Mouse (Mus musculus) kidney, embryonic 15.5 days (tissue): Measurements from ENCODE around the gene Xxylt1. TPM values are rescaled to one million over a fixed set of nuclear protein-coding genes. Genes with fewer than 3 reads are reported as not detected.

Source experiments
- ATAC-seq: fragments of 200-750 bp; cut with Nextera tagmentation; replicated peaks from 2 replicates; pipeline ENCODE4 v1.8.0; 2017; ENCODE audit warnings: moderate TSS enrichment; ENCODE audit not compliant: low FRiP score
- H3K27ac ChIP-seq: fragments of 300-500 bp; sonication (generic); 2 replicates; pipeline ENCODE4 v1.5.1; 2015; ENCODE audit warnings: mild to moderate bottlenecking, inconsistent platforms
- H3K27me3 ChIP-seq: fragments of 300-500 bp; sonication (generic); 2 replicates; pipeline ENCODE4 v1.6.1; 2015; ENCODE audit warnings: inconsistent platforms
- H3K36me3 ChIP-seq: fragments of 300-500 bp; sonication (generic); 2 replicates; pipeline ENCODE4 v1.6.1; 2015; ENCODE audit warnings: inconsistent platforms
- H3K4me1 ChIP-seq: fragments of 300-500 bp; sonication (generic); 2 replicates; pipeline ENCODE4 v1.6.1; 2015; ENCODE audit warnings: inconsistent platforms
- H3K4me2 ChIP-seq: fragments of 300-500 bp; sonication (generic); 2 replicates; pipeline ENCODE4 v1.6.1; 2015; ENCODE audit warnings: moderate library complexity, mild to moderate bottlenecking, inconsistent platforms
- H3K4me3 ChIP-seq: fragments of 300-500 bp; sonication (generic); replicated peaks from 2 replicates; pipeline ENCODE4 v1.5.1; 2015; ENCODE audit warnings: mild to moderate bottlenecking, inconsistent platforms
- H3K9ac ChIP-seq: fragments of 300-500 bp; sonication (generic); 2 replicates; pipeline ENCODE4 v1.6.1; 2015; ENCODE audit warnings: mild to moderate bottlenecking, inconsistent platforms
- H3K9me3 ChIP-seq: fragments of 300-500 bp; sonication (generic); replicated peaks from 2 replicates; pipeline ENCODE4 v1.6.1; 2016; ENCODE audit warnings: inconsistent platforms
- WGBS: fragments of 180-500 bp; shearing (Covaris S2); methylation state at CpG from one replicate; pipeline ENCODE4 v1.1.7; 2015; ENCODE audit warnings: mixed read lengths; 5-methylcytosine and 5-hydroxymethylcytosine counted together
- polyA plus RNA-seq: library from polyadenylated mRNA; unstranded; fragments of >200 nt; fragmentation: Nextera tagmentation; extraction: Ambion mirVana; gene quantifications from 2 replicates; pipeline ENCODE4 v1.2.1, GENCODE M21; 2015

Gene Xxylt1
- polyA plus RNA-seq, 1 experiment from 2014 or later = 19.2 TPM

DNA sequence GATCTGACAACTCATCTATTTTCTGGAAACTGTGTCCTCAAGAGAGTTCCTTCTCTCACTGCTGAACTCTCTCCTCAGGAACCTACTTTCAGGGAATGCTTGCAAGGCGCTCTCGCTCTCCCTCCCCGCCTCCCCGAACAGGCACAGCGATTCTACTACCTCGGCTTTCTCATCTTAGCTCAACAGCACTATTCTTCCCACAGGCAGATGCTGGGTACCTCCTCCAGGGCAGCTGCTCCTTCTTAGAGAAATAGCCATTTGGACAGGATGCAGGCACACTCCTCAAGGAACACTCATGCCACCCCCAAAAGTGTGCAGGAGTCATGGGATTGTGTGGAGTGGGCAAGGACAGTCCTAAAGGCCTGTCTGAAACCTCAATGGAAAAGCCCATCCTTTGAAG lies 97.5 kb downstream of the Xxylt1 start:
- 62% methylated on average over 6 of the region's 6 CpGs for WGBS
- H3K4me3 ChIP-seq = no peak overlapping the region
- no peak overlapping the region for H3K4me2 ChIP-seq
- H3K4me1 ChIP-seq = peaks cover 32% of the 10 kb centered on the region
- no peak overlapping the region for H3K9ac ChIP-seq
- no peak for ATAC-seq
- no peaks in the 10 kb centered on the region for H3K27me3 ChIP-seq
- no peaks in the 10 kb centered on the region for H3K36me3 ChIP-seq
- no peak overlapping the region for H3K27ac ChIP-seq
- H3K9me3 ChIP-seq = no peaks in the 10 kb centered on the region

DNA sequence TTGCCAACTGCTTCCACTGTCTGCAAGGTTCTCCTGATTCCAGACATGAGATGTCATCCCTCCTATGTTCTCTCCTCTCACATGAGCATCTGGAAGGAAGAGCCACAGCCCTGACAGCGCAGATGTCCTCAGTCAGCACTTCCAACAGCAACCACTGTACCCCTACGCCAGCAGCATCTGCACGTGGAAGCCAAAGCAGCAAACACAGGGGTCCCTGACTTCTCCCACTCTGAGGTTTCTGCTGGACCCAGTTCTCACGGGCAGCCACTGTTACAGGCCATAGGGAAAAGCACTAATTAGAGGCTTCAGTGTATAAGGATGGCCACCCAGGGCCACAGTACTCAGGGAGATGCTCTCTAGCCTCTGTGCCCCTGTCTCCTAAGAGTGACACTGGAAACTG lies 98.0 kb downstream of the Xxylt1 start:
- no peaks in the 10 kb centered on the region for H3K9me3 ChIP-seq

DNA sequence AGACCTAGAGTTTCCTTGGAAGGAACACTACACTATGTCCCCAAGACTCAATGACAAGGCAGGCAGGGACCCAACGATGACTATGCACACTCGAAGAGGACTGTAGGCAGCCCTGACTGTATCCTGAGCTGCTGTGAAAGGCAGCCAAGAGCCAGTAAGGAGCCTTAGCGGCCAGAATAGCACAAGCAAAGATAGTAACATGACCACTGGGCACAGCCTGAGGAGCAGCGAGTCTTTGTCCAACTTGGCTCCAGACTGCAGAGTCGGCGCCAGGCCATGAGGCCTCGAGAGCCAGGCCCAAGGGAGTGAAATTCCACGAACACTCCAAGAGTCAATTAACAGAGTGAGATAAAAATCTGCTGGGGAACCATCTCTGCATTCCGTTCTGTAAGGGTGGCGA lies 99.9 kb downstream of the Xxylt1 start:
- Histone ChIP-seq H3K4me1 (peaks cover 42% of the 10 kb centered on the region), H3K36me3 (no peaks in the 10 kb centered on the region), H3K4me2 (no peak overlapping the region), H3K27ac (no peak overlapping the region), H3K9ac (no peak overlapping the region), H3K4me3 (no peak overlapping the region), H3K9me3 (no peaks in the 10 kb centered on the region), H3K27me3 (no peaks in the 10 kb centered on the region)
- ATAC-seq = no peak
- 84% methylated on average over 10 of the region's 10 CpGs for WGBS

More for the DNA sequence above, 98.0 kb downstream of the Xxylt1 start:
- Histone ChIP-seq H3K36me3 (no peaks in the 10 kb centered on the region), H3K4me2 (no peak overlapping the region), H3K4me3 (no peak overlapping the region), H3K27me3 (no peaks in the 10 kb centered on the region), H3K27ac (no peak overlapping the region), H3K9ac (no peak overlapping the region), H3K4me1 (peaks cover 32% of the 10 kb centered on the region)
- ATAC-seq = no peak
- 52% methylated on average over 4 of the region's 4 CpGs for WGBS

DNA sequence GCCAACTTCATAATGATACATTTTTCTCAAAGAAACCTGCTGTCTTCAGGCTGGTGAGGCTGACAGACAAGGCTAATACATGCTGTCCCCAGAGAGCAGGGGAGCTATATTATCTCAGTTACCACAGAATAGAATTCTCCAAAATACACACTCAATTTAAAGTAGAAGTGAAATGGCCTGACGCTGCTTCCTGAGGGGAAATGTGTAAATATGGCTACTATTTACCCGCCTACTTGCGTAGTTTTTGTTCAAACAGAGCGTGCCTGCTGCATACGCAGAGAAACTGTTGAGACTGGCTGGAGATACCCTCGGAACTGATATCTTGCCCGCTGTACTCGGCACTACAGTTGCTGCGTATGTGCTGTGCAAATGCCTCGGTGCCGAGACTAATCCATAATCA lies 101.3 kb downstream of the Xxylt1 start:
- Histone ChIP-seq H3K36me3 (no peaks in the 10 kb centered on the region), H3K4me1 (peaks cover 31% of the 10 kb centered on the region), H3K4me2 (no peak overlapping the region), H3K27me3 (no peaks in the 10 kb centered on the region), H3K9me3 (no peaks in the 10 kb centered on the region), H3K9ac (no peak overlapping the region), H3K27ac (no peak overlapping the region), H3K4me3 (no peak overlapping the region)
- WGBS = 93% methylated on average over 11 of the region's 11 CpGs
- ATAC-seq = no peak

DNA sequence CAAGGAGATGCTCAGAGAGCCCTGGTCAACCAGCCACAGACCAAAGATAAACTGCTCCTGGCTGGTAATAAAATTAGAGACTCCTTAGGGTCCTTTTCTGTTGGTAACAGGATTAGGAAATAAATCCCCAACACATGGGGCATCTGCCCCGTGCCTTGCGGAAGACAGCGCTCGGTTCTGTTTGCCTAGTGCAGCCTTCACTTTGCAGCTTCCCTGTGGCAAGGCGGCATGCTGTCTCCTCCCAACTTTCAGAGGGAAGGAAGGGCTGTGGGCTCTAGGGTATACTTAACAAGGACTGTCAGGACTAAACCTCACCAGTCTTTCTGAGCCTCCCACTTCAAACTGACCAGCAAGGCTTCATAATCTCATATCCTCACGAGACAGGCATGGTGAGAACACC lies 103.5 kb downstream of the Xxylt1 start:
- no peak for ATAC-seq
- Histone ChIP-seq H3K9me3 (no peaks in the 10 kb centered on the region), H3K27me3 (no peaks in the 10 kb centered on the region), H3K36me3 (no peaks in the 10 kb centered on the region), H3K4me3 (no peak overlapping the region), H3K4me2 (no peak overlapping the region), H3K4me1 (peaks cover 19% of the 10 kb centered on the region), H3K27ac (0 out of 2 replicates have a peak overlapping the region, but pooled peaks have one; percentile 16), H3K9ac (no peak overlapping the region)
- 54% methylated on average over 6 of the region's 6 CpGs for WGBS

DNA sequence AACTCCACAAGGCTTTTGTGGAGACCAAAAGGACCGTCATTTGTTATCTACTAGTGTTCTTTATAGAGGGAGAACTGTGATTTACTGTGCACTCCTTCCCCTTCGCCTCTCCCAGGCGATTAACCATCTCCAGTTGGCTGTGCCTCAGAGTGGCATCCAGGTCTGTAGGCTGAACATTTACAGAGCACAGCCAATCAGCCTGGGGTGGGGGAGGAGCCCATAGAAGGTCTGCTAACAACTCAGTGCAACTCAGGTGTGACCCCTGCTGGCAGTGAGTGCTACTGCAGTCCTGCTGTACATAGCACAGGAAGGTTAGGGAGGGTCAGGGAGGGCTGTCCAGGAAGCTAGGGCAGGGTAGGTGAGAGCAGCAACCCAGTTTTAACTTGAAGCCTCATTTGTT lies 104.0 kb downstream of the Xxylt1 start:
- Histone ChIP-seq H3K4me2 (no peak overlapping the region), H3K36me3 (no peaks in the 10 kb centered on the region), H3K9me3 (no peaks in the 10 kb centered on the region), H3K9ac (no peak overlapping the region), H3K27ac (peak overlapping the region; percentile 54; the same call in 1 of the 2 replicates), H3K4me3 (no peak overlapping the region), H3K27me3 (no peaks in the 10 kb centered on the region), H3K4me1 (peaks cover 19% of the 10 kb centered on the region)
- 2% methylated on average over 3 of the region's 3 CpGs for WGBS
- peak; percentile 93 for ATAC-seq

DNA sequence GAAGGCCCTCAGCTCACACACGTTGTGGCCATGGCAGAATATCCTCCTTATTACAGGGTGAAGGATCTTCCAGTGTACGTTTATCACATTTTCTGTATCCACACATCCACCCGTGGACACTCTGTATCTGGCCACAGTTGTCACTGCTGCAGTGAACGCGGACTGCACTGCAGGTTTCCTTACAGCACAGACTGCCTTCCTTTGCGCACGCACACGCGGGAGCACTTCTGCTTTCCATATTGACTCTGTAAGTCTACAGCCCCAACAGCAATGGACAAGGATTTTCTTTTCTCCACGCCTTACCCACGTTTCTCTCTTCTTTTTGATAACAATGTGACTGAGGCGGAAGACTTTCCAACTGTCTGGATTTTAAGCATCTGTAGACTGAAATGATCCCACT lies 106.7 kb downstream of the Xxylt1 start:
- Histone ChIP-seq H3K4me1 (peaks cover 29% of the 10 kb centered on the region), H3K4me2 (no peak overlapping the region), H3K36me3 (no peaks in the 10 kb centered on the region), H3K27ac (no peak overlapping the region), H3K27me3 (no peaks in the 10 kb centered on the region), H3K9me3 (no peaks in the 10 kb centered on the region), H3K9ac (no peak overlapping the region), H3K4me3 (no peak overlapping the region)
- no peak for ATAC-seq
- WGBS = 91% methylated on average over 12 of the region's 12 CpGs

DNA sequence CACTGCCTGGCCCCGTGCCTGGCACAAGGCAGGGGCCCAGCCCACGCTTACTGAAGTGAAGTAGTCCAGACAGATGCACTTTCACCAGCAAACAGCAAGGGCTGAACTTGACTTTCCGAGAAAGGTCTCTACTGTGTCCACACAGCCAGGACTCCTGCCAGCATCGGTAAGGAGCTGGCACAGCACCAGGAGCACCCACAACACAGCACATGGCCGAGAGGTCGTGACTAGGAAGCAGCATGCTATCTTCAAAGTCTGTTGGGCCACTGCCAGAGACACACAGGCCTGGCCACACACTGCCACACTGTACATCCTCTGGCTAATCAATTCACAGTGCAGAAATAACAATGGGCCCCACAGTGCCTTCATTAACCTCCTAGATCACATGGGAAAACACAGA lies 107.8 kb downstream of the Xxylt1 start:
- Histone ChIP-seq H3K4me2 (no peak overlapping the region), H3K4me3 (no peak overlapping the region), H3K36me3 (no peaks in the 10 kb centered on the region), H3K9ac (no peak overlapping the region), H3K9me3 (no peaks in the 10 kb centered on the region), H3K27ac (no peak overlapping the region), H3K4me1 (peaks cover 40% of the 10 kb centered on the region), H3K27me3 (no peaks in the 10 kb centered on the region)
- ATAC-seq = no peak
- 57% methylated on average over 6 of the region's 6 CpGs for WGBS

DNA sequence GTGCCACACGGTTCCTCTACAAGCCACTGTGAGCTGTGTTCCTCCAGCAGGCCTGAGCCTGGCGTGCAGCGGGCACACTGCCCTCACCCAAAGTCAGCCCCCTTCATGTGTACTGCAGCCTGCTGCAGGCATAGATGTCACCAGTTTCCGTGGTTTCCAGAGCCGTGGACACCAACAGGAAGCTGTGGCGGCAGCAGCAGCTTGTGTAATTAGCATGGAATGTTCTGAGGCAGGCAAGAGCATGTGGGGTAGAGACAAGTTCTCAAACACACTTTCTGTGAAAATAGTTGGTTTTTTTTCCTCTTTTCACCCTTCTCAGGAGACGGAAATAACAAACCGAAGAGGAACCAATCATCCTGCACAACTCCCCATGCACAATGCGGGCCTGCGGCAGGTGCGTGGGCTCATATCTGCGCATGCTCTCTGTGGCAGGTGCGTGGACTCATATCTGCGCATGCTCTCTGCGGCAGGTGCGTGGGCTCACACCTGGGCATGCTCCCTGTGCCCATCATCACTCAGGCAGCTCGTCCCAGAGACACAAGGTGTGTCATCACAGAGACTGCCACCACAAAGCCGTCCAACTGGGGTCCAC lies 109.2 kb downstream of the Xxylt1 start:
- H3K27me3 ChIP-seq = no peaks in the 10 kb centered on the region
- 85% methylated on average over 18 of the region's 18 CpGs for WGBS
- H3K4me2 ChIP-seq = no peak overlapping the region
- no peak for ATAC-seq
- H3K4me3 ChIP-seq = no peak overlapping the region
- no peak overlapping the region for H3K9ac ChIP-seq
- H3K36me3 ChIP-seq = no peaks in the 10 kb centered on the region
- peak overlapping the region; percentile 45; the same call in 1 of the 2 replicates for H3K27ac ChIP-seq
- no peaks in the 10 kb centered on the region for H3K9me3 ChIP-seq
- peaks cover 33% of the 10 kb centered on the region for H3K4me1 ChIP-seq

DNA sequence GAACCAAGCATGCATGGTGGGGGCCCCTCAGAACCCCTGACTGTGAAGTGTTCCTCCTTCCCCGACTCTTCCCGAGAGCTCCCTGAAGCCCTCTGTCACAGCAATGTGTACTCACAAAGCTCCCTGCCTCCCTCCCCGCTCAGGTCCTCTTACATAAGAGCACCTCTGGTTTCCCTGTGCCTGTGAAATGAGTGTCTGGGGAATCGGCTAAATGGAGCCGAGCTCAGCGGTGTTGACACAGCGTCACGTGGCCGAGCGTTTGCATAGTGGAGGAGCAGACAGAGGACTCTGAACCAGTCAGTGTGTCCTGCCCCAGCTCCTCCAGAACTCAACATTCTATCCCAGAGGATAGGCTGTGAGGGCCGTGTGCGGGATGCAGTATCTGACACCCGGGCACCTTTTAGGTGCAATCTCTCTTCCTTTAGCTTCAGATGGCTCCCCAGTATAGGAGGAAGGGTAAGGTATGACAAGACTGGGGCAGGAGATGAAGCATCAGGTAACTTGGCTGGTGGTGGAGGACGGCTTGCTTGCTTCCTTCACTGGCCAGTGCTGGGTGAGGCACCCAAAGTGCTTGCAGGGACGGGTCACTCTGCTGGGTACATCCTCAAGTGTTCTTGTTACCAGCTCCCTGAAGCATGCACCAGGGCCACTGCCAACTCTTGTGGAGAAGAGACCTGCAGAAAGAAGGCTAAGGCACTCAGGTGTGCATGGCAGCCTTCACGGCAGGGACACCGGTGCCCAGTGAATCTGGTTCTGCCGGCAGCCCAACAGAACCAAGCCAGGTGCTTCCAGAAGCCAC lies 111.8 kb downstream of the Xxylt1 start:
- 0 out of 2 replicates have a peak overlapping the region, but pooled peaks have one; percentile 54 for H3K27ac ChIP-seq
- no peaks in the 10 kb centered on the region for H3K36me3 ChIP-seq
- 41% methylated on average over 18 of the region's 18 CpGs for WGBS
- no peak overlapping the region for H3K4me3 ChIP-seq
- no peak overlapping the region for H3K9ac ChIP-seq
- H3K4me1 ChIP-seq = peaks cover 44% of the 10 kb centered on the region
- peak; percentile 57 for ATAC-seq
- no peak overlapping the region for H3K4me2 ChIP-seq
- no peaks in the 10 kb centered on the region for H3K9me3 ChIP-seq
- no peaks in the 10 kb centered on the region for H3K27me3 ChIP-seq

DNA sequence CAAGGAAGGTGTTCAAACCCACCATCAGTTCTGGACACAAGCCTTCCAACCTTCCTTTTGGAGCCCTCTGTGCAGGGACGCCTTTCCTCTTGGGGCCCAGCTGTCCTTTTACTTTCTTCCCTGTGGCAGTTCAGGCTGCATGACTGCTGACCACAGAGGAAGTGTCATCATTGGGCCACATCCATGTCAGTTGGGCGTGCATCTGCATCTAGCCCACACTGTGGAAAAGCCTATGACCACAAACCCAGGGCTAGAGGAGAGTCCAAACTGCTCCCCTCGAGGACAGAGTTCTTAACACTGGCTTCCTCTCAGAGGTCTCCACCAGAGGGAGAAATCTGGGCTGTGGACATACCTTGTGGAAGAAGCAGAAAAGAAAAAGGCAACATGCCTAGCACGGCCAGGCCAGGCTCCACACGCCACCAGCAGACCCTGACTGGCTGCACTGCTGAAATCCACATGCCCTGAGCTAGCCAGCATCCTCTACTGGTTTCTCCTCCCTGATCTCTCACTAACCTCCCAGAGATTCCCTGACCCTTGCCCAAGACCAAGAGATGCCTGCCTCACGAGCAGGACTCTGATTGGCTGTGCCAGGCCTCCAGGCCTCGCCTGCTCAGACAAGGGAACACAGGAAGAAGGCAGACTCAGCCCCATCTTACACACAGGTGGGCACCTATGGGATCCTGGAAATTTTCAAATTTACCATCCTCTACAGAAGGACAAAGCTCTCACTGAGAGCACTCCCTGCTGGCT lies 112.7 kb downstream of the Xxylt1 start:
- Histone ChIP-seq H3K27me3 (no peaks in the 10 kb centered on the region), H3K36me3 (no peaks in the 10 kb centered on the region), H3K4me2 (no peak overlapping the region), H3K4me3 (no peak overlapping the region), H3K4me1 (peaks cover 51% of the 10 kb centered on the region), H3K9ac (no peak overlapping the region), H3K27ac (0 out of 2 replicates have a peak overlapping the region, but pooled peaks have one; percentile 54), H3K9me3 (no peaks in the 10 kb centered on the region)
- 73% methylated on average over 7 of the region's 7 CpGs for WGBS
- no peak for ATAC-seq

DNA sequence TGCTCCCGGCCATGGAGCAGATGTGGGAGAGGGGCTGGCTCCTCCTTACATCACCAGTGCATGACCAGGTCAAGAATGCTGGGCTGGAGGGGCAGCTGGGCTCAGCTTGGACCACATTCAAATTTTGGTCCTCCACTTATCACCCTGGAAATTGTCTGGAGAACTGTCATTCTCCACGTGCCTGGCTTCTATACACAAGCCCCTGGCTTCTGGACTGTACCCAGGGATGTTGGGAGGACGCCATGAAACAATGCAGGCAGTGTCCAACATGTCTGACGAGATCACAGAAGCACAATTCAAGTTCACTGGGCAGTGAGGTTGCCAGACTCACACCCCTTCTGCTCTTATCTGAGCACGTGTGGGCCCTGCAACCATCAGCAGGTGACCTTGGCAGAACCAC lies 114.5 kb downstream of the Xxylt1 start:
- ATAC-seq = no peak
- WGBS = 53% methylated on average over 5 of the region's 5 CpGs
- no peak overlapping the region for H3K4me2 ChIP-seq
- peaks cover 47% of the 10 kb centered on the region for H3K4me1 ChIP-seq
- no peak overlapping the region for H3K27ac ChIP-seq
- H3K4me3 ChIP-seq = no peak overlapping the region
- H3K36me3 ChIP-seq = no peaks in the 10 kb centered on the region
- no peaks in the 10 kb centered on the region for H3K27me3 ChIP-seq
- no peak overlapping the region for H3K9ac ChIP-seq
- H3K9me3 ChIP-seq = no peaks in the 10 kb centered on the region
